10 mouse cellular contexts compared by ENCODE assay signal in the genomic region with DNA sequence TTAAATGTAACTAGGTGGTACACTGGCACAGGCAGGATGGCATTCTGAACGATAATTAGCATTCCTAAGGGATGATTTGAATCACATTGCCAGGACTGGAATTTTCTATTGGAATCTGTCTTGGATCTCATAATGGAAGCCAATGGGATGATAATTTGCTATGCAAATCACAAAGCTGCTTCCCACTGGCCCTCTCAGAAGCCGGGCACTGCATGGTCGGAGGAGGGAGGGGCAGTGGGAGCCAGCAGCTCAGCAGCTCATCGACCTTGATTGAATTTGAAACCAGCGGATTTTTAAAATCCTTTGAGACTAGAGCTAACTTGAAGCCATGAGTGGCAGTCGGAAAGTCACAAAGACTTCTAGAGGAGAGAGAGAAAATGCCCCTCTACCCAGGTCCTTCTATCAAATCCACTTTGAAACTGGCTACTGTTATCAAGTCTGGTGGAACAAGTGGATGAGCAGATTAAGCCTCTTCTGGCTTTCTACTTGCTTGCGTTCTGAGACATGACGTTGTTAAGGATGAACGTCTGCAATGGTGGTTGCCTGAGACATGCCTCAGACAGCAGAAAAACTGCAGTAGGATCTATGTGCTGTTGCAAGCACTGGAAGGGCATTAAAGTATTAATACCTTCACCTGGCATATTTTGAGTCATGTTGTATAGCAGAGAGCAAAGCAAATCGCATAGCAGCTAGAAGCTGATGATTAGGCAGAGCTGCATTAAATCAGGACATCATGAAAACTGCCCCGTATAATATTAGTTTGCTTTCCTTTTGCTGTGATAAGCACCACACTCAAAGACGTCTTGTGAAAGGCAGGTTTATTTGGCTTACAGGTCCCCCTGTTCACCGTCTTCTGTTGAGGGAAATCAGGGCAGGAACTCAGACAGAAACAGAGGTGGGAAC. TPM values are rescaled to one million over a fixed set of nuclear protein-coding genes. Genes with fewer than 3 reads are reported as not detected.
DNase-seq lines count a peak whose midpoint lies in the region; ATAC-seq lines count a peak whose summit lies in the region.
"Had no signal": no experiment of that assay in that cellular context is flagged by ENCODE, and none has a peak within 500 bp of the region (broad histone marks: within the 10 kb centered on the region; RNA-seq: fewer than 3 reads in every experiment).

No protein-coding gene starts in this region.

- H3K27me3 ChIP-seq in lung, embryonic 15.5 days: peaks cover 9% of the 10 kb centered on the region; the same call in 1 of the 2 replicates
- H3K27me3 ChIP-seq in hindbrain, embryonic 15.5 days: no peaks in the 10 kb centered on the region
- 0 out of 2 replicates have a peak, but pooled peaks cover 5% of the 10 kb centered on the region for H3K27me3 ChIP-seq in neural tube, embryonic 15.5 days (replicated peaks)

- no peak overlapping the region for H3K27ac ChIP-seq in lung, embryonic 15.5 days
- H3K27ac ChIP-seq in hindbrain, embryonic 15.5 days (replicated peaks): peak overlapping the region; percentile 36
- peak overlapping the region; percentile 41 for H3K27ac ChIP-seq in neural tube, embryonic 15.5 days (replicated peaks)

- peak; percentile 5 for DNase-seq in embryo, embryonic 10.5 days (ENCODE audit: low spot score)
- no peak for DNase-seq in embryo, embryonic 9.5 days (ENCODE audit: extremely low spot score)
- no peak for DNase-seq in lung, postnatal 4 days
- no peak for DNase-seq in urinary bladder, postnatal 10 days (ENCODE audit: low spot score)
- DNase-seq: adrenal gland, adult 2 months; kidney, postnatal 4 days had no signal

- H3K4me2 ChIP-seq in lung, embryonic 15.5 days: 0 out of 2 replicates have a peak overlapping the region, but pooled peaks have one; percentile 22
- peak overlapping the region; percentile 51 for H3K4me2 ChIP-seq in hindbrain, embryonic 15.5 days
- peak overlapping the region; percentile 51 for H3K4me2 ChIP-seq in neural tube, embryonic 15.5 days

- no peaks in the 10 kb centered on the region for H3K9me3 ChIP-seq in lung, embryonic 15.5 days
- no peaks in the 10 kb centered on the region for H3K9me3 ChIP-seq in hindbrain, embryonic 15.5 days
- H3K9me3 ChIP-seq in neural tube, embryonic 15.5 days (replicated peaks): no peaks in the 10 kb centered on the region

- H3K36me3 ChIP-seq in lung, embryonic 15.5 days: no peaks in the 10 kb centered on the region
- no peaks in the 10 kb centered on the region for H3K36me3 ChIP-seq in hindbrain, embryonic 15.5 days
- no peaks in the 10 kb centered on the region for H3K36me3 ChIP-seq in neural tube, embryonic 15.5 days

- no peaks in the 10 kb centered on the region for H3K4me1 ChIP-seq in lung, embryonic 15.5 days
- peaks cover 17% of the 10 kb centered on the region for H3K4me1 ChIP-seq in hindbrain, embryonic 15.5 days (replicated peaks)
- H3K4me1 ChIP-seq in neural tube, embryonic 15.5 days: peaks cover 19% of the 10 kb centered on the region

- WGBS in lung, embryonic 15.5 days: 25% methylated on average over 13 of the region's 13 CpGs
- WGBS in hindbrain, embryonic 15.5 days: 15% methylated on average over 13 of the region's 13 CpGs
- WGBS in neural tube, embryonic 15.5 days: 13% methylated on average over 13 of the region's 13 CpGs

- H3K9ac ChIP-seq in lung, embryonic 15.5 days: no peak overlapping the region
- peak overlapping the region; percentile 23 for H3K9ac ChIP-seq in hindbrain, embryonic 15.5 days
- H3K9ac ChIP-seq in neural tube, embryonic 15.5 days (replicated peaks): peak overlapping the region; percentile 34

- no peak overlapping the region for H3K4me3 ChIP-seq in lung, embryonic 15.5 days
- peak overlapping the region; percentile 13; the same call in 1 of the 2 replicates for H3K4me3 ChIP-seq in hindbrain, embryonic 15.5 days
- H3K4me3 ChIP-seq in neural tube, embryonic 15.5 days (replicated peaks): peak overlapping the region; percentile 17

- ATAC-seq in lung, embryonic 15.5 days (ENCODE audit: borderline replicate concordance, extremely low read depth, low FRiP score, low TSS enrichment): no peak
- ATAC-seq in hindbrain, embryonic 15.5 days (ENCODE audit: low FRiP score, low read depth): peak; percentile 40; the same call in 1 of the 2 replicates
- ATAC-seq in neural tube, embryonic 15.5 days (ENCODE audit: low FRiP score): peak; percentile 64
- ATAC-seq in granulocyte monocyte progenitor cell, adult 5-6 weeks (replicated peaks; ENCODE audit: poor library complexity, severe bottlenecking): no peak

RNA-seq across cellular contexts. Expression of a gene that starts 18.5 kb away (rescaled TPM):
- not detected in 2 replicates for polyA plus RNA-seq in lung, embryonic 15.5 days (2015; fragmentation: Nextera tagmentation; extraction: Ambion mirVana)
- polyA plus RNA-seq in hindbrain, embryonic 15.5 days (2015; fragmentation: Nextera tagmentation; extraction: Ambion mirVana): 0.10 and 0.29 TPM in 2 replicates
- 0.22 and 0.37 TPM in 2 replicates for polyA plus RNA-seq in neural tube, embryonic 15.5 days (2015; fragmentation: Nextera tagmentation; extraction: Ambion mirVana)
- not detected in 2 replicates for total RNA-seq in granulocyte monocyte progenitor cell, adult 5-6 weeks (2014; fragmentation: Nextera tagmentation)
- total RNA-seq in granulocyte monocyte progenitor cell, adult 5-6 weeks (2017): not detected in 2 replicates
- total RNA-seq: adrenal gland, adult 2 months had no signal
- polyA plus RNA-seq: adrenal gland, adult 2 months had no signal

RNA-seq across cellular contexts. Expression of a gene that starts 52.4 kb away (rescaled TPM):
- polyA plus RNA-seq in lung, embryonic 15.5 days (2015; fragmentation: Nextera tagmentation; extraction: Ambion mirVana): not detected in 2 replicates
- polyA plus RNA-seq in hindbrain, embryonic 15.5 days (2015; fragmentation: Nextera tagmentation; extraction: Ambion mirVana): not detected in 2 replicates
- 0.14 and 0.17 TPM in 2 replicates for polyA plus RNA-seq in neural tube, embryonic 15.5 days (2015; fragmentation: Nextera tagmentation; extraction: Ambion mirVana)
- not detected in 2 replicates for total RNA-seq in granulocyte monocyte progenitor cell, adult 5-6 weeks (2014; fragmentation: Nextera tagmentation)
- not detected in 2 replicates for total RNA-seq in granulocyte monocyte progenitor cell, adult 5-6 weeks (2017)
- total RNA-seq: adrenal gland, adult 2 months had no signal
- polyA plus RNA-seq: adrenal gland, adult 2 months had no signal

Comparison
In these comparisons a context has a peak if more than half of its experiments do, and no peak if none do; other contexts are left out.
1. ATAC-seq: peak in hindbrain, embryonic 15.5 days (single experiment) and neural tube, embryonic 15.5 days (single experiment); none in lung, embryonic 15.5 days (single experiment) and granulocyte monocyte progenitor cell, adult 5-6 weeks (single experiment).
2. Peak in every context shown above with its lines, with median percentiles within 50 percentile points of each other: H3K4me2 ChIP-seq.